Mouse (Mus musculus): ENCODE measurements around the gene Gm10340.
"Not testable (repeated sequence)": the region's sequence is repeated elsewhere in the genome, so short reads cannot be mapped to it uniquely, and the experiment has no call there.

Gm10340 gene

DNA sequence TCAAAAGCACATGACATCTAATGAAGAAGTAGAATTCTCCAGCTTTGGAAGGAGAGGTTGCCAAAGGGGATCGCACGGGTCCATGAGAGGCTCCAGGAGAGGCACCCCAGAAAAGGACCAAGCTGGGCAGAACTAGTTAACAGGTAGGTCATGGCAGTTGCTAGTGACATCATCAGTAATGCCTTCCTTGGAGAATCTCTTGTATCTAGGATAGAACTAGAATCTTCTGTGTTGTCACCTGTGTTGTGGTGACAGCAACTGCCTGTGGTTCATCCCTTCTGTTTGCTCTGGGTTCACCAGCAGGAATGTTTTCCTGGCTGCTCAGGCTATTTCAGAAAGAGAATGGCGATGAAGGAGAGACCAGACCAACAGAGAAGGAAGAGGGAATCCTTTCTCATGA lies at the start of gene Gm10340:
TSS of gene Gm10340 (plus strand) at position 301 of the 400 bp plus-strand sequence.
- in situ Hi-C loops (cut with MboI), result not testable (repeated sequence)

DNA sequence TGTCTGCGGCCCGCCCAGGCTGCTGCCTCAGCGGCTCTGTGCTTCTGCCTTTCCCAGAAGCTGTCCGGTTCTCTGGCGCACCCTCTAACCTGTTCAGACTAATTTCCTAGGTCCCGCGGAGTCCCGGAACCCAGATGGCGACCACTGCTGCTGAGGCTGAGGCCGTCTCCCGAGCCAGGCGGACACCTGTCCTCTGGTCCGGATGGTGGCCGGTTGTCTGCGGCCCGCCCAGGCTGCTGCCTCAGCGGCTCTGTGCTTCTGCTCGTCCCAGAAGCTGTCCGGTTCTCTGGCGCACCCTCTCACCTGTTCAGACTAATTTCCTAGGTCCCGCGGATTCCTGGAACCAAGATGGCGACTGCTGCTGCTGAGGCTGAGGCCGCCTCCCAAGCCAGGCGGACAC lies 17.7 kb upstream of the Gm10340 start:
- in situ Hi-C loops (cut with MboI), result not testable (repeated sequence)

DNA sequence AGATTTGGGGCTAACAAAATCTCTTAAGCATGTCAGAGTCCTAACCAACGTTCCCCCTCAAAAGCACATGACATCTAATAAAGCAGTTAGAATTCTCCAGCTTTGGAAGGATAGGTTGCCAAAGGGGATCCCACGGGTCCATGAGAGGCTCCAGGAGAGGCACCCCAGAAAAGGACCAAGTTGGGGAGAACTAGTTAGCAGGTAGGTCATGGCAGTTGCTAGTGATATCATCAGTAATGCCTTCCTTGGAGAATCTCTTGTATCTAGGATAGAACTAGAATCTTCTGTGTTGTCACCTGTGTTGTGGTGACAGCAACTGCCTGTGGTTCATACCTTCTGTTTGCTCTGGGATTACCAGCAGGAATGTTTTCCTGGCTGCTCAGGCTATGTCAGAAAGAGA lies 54.2 kb downstream of the Gm10340 start, which contains the start of gene Gm5795:
TSS of gene Gm5795 (plus strand) at position 301 of the 400 bp plus-strand sequence.
- in situ Hi-C loops (cut with MboI), result not testable (repeated sequence)

Measured in mature B cell (primary cell).